Mouse (Mus musculus): ENCODE data around the gene Ubac2.

- no peak for TF ChIP-seq POLR2A (IDR thresholded peaks at IDR 0.05; ENCODE audit: control insufficient read depth, extremely low read depth, insufficient read depth, low read length, poor library complexity)
- no peak for TF ChIP-seq CTCF (IDR thresholded peaks at IDR 0.05; ENCODE audit: borderline replicate concordance, control insufficient read depth, extremely low read depth, insufficient read depth, low read length, poor library complexity)
These were observed 36.7 kb downstream of the Ubac2 start for GRCm38 (mm10) chr14:121915143-121915542.

All from thymus, adult 2 months (tissue).